Mouse (Mus musculus) liver, postnatal 0 days (tissue): ENCODE data around the gene Svep1.

Source experiments
- CTCF ChIP-seq: sonication (generic); IDR thresholded peaks from 2 replicates; pipeline ENCODE4 v1.5.1; 2016; ENCODE audit warnings: antibody characterized with exemption, low read depth
- EP300 ChIP-seq: IDR thresholded peaks from 2 replicates; pipeline ENCODE4 v1.6.1; 2016; ENCODE audit warnings: antibody characterized with exemption, low read depth, mild to moderate bottlenecking

GRCm38 (mm10) chr4:58195936-58196335 is 10.7 kb downstream of the Svep1 start:
- no peak for TF ChIP-seq CTCF
- no peak for TF ChIP-seq EP300
